Mouse (Mus musculus): ENCODE measurements around the gene Pbld2.

The Pbld2 gene

DNA sequence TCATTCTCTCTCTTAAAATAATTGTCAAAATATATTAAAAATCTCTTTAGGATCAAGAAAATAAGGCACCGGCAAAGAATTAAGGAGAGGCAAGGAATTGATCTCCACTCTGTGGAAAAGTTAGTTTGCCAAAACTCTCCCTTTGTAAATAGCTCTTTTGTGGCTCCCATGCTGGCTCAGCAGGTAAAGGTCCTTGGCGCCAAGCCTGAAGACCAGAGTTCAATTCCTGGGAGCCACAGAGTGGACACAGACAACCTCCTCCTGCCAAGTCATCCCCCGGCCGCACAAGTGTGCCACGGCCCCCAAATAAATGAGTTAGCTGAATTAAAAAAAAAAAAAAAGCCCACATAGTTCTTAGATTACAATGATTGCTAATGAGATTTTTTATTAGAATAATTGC lies 38.6 kb downstream of the Pbld2 start:
- no peak for DNase-seq (ENCODE audit: low spot score in 2 of 2)

DNA sequence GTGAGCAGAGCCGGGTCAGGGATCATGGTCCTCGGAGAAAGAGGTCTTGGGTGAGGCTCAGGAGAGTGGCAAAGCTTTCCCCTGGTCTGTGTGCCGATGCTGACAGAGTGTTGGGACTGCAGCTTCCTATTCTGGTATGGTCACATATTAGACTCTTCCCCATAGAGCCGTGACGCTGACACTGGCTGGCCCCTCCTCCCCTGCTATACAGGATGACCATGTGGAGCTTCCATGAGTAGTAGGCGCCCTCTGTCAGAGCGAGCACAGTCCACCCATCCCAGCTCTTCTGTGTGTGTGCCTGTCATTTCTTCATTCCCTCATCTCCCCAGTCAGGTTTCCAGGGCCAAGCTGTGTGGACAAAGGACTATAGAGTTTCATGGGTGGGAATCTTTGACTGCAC lies 39.2 kb downstream of the Pbld2 start:
- DNase-seq (ENCODE audit: low spot score in 2 of 2), result no peak

DNA sequence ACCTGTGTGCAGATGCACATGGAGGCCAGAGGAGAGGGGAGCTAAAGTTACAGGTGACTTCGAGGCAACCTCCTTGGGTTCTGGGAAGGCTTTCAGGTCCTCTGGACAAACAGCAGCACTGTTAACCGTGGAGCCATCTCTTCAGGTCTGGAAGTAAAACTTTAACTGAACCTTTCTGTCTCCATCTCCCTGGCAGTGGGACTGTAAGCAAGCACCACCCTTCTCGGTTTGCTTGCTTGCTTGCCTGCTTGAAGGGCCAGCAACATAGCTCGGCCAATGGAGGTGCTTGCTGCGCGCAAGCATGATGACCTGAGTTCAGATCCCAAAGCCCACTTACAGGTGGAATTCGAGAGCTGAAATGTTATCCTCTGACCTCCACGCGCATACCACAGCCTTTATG lies 40.4 kb downstream of the Pbld2 start:
- DNase-seq (ENCODE audit: low spot score in 2 of 2), result no peak

DNA sequence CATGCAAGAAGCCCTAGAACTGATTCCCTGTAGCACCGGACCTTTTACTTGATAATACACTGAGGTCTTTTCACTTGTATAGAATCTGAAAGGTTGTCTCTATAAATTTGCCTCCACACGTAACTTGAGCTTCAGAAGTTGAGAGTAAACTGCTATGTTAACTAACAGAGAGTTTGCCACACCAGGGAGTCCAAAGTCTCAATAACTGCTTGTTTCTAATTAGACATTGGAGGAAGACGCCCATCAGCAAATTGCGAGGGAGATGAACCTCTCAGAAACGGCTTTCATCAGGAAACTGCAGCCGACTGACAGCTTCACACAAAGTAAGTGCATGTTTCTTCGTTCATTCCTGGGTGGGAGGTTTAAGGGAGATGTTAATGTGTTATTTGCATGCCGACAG lies 41.4 kb downstream of the Pbld2 start:
- no peak for DNase-seq (ENCODE audit: low spot score in 2 of 2)

DNA sequence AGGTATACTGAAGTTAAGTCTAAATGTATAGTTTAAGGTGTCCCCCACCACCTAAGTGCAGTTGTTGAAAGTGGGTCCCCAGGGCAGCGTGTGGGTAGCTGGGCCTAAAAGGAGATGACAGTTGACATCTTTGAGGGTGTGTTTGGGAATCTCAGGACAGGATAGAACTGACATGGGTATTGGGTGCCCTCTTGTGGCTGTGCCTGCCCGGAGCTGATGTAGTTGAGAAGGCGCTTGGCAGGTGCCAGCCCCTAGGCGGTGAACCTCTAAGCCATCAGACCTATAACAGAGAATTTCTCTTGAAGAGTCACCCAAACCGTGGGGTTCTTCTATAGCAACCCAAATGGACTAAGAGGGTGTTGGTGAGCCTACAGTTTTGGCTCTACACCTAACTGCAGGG lies 41.9 kb downstream of the Pbld2 start:
- DNase-seq (ENCODE audit: low spot score in 2 of 2), result peak; percentile 34 to 64

DNA sequence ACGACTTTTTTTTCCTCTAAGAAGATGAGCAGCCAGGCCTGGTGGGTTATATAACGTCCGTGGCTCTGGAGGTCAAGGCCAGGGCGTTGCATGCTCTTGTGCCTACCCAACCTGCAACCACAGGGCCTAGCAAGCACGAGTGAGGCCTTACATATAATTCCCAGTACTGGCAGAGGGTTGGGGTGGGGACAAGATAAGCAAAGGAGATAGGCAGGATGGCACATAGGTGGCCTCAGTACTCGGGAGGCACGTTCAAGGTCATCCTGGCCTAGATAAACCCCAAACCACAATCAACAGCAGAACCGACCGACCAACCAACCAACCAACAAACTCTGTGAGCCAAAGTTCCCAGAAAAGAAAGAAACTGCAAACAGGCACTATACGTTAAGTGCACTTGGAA lies 62.2 kb downstream of the Pbld2 start:
- DNase-seq (ENCODE audit: low spot score in 2 of 2), result no peak

DNA sequence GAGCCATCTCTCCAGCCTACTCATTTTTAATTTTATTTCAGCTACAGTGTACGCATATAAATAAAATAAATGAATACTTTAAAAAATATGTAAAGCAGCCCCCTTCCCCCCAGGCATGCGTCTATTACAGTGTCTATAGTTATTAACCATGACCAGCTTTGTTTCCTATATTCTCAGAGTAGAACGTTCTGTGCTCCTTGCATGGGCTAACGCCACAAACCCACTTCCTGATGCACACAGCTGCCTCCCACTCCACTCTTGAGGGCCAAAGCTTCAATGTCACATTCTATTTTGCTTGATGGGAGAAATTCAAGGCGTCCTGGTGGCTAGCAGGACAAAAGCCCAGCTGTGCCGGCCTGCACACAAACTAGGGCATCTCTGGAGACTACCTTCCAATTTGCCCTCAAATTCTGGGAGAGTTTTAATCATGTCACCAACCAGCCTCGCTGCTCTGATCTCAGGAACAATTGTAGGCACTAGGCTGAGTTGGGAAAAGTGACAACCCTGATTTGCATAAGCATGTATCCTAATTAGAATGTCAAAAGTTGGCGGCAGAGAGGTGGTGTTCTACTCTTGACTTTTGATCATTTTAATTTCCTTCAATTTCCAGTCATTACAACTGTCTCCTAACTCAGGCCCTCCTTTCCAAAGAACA lies 65.1 kb downstream of the Pbld2 start:
- no peak for DNase-seq (ENCODE audit: low spot score in 2 of 2)

DNA sequence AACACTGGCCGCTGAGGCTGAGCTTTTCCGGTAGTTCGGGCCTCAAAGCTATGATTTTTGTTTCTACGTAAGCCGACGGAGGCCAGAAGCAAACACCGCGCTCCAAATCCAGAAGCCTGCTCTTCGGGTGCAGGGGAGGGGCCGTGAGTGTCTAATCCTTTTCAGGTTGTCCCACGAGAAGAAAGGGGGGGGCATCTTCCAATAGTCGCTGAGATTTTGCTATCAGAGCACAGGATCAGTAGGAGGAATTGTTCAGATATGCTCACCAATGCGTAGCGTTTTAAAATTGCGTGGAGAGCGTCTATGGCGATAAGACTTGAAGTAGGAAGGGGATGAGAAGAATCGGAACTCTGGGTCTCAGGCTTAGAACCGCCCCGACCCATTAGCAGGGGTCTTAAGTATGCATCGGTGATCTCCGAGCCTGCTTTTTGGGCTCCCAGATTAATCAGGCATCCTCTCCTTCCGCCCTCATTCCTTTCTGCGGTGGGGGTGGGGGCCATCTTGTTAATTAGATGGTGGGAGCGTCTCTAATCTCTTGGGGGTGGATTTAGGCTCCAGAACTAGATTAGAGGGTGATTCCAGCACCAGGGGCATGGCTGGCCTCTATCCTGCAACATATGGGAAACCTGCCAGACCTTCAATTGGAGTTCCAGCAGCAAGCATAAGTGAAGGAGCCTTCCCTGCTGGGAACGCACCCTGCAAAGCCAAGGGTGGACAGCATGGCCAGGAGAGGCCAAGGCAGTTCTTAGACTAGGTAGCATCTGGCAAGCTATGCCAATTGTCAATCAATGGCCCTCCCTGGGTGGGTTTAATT lies 65.8 kb downstream of the Pbld2 start:
- no peak for DNase-seq (ENCODE audit: low spot score in 2 of 2)

DNA sequence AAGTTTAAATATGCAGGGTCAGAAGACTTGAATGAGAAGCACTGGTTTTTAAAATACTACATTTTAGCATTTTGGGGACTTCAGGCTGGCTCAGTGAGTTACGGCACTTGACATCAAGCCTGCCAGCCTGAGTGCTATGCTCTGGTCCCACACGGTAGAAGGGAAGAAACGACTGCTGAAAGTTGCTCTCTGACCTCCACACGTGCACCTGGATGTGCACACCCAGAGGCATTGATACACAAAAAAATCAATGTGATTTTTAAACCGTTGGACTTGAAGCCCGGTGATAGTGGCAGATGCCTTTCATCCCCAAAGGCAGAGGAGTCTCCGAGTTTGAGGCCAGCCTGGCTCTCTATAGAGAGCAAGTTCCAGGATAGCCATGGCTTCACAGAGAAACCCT lies 67.8 kb downstream of the Pbld2 start:
- DNase-seq (ENCODE audit: low spot score in 2 of 2), result no peak

DNA sequence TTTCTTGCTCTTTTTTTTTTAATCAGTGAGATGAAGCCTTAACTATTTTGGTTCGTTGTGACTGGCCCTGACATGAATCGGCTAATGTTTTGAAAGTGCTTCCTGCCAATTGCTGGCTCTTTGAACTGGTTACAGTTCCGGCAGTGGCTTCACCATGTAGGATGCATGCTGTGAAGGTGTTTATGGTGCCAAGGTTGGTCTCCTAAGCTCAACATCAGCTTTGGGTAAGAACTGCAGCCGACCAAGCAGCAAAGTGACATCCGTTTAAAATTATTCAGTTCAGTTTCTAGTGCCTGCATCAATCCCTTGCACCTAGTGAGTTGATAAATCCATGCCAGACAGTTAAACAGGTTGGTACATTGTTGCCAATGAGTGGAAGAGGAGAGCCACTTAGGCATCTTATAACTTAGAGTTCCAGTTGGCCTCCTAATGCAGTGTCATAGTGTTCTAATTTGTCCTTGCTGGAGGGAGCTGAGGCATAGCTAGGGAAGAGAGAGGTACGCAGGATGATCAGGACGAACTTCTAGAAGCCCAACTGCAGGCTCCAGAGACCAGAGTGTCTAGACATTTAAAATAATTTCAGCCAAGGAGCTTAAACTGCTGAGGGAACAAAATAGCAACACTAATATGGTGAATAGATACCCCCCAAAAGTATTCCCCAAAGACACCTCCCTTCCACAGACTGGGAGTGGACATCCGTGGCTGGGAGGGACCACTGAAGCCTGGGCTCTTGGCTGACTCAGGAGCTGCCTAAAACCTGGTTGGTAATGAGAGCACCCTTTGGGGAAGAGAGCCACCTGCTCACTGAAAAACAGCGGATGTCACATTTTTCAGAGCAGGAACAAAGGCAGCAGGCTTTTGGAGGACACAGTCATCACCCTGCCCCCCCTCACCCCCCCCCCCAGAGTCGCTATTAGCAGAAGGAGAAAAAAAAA lies 68.8 kb downstream of the Pbld2 start:
- no peak for DNase-seq (ENCODE audit: low spot score in 2 of 2)

DNA sequence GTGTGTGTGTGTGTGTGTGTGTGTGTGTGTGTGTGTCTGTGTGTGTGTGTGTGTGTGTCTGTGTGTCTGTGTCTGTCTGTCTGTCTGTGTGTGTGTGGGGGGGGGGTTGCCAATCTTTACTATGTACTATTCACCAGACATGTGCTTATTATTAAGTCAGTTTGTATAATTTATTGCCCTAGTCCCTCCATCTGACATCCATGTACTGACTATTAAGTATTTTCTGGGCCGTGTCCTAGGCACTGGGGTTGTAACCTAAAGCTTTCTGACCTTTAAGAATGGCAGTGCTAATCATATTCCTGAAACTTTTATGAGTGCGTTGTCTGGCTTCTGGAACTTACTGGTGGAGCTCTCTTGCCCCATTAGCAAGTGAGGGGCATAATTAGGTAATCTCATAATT lies 72.6 kb downstream of the Pbld2 start:
- no peak for DNase-seq (ENCODE audit: low spot score in 2 of 2)

DNA sequence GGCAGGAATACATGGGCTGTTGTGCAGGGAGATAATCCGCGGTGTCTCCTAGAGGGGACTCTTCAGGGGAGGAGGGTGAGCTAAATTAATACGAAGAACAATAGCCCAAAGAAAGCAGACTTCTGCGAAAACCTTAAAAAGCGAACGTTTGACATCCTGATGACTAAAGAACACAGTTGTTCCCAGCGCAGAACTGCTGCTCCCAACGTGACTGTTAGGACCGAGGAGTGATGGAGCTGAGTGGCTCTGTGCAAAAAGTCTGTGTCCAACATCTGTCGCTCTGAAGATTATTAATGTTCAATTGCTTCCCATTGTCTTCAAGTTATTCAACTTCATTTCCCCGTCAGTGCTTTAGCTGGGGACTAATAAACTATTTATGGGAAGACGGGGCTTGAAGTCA lies 74.1 kb downstream of the Pbld2 start:
- DNase-seq (ENCODE audit: low spot score in 2 of 2), result no peak

DNA sequence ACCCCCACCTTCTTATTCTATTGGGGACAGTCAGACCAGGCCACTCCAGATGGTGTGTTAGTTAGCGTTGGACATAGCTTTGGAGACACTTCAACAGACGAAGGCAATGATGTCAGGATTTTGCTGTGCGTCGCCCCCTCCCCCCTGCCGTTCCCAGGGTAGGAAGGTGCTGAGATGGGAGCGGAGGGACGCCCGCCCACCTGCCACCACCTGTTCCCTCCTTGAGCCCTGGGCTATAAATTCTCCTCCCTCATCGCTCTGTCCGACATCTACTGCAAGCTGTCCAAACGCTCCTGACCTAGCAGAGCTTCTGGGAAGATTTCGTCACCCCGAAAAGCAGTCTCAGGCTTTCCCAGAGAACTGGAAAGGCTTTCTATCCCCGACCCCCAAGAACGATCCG lies 75.4 kb downstream of the Pbld2 start, which contains the start of gene Atoh7:
Atoh7 (plus strand) TSS at position 131 of the 400 bp plus-strand sequence.
- DNase-seq (ENCODE audit: low spot score in 2 of 2), result no peak

DNA sequence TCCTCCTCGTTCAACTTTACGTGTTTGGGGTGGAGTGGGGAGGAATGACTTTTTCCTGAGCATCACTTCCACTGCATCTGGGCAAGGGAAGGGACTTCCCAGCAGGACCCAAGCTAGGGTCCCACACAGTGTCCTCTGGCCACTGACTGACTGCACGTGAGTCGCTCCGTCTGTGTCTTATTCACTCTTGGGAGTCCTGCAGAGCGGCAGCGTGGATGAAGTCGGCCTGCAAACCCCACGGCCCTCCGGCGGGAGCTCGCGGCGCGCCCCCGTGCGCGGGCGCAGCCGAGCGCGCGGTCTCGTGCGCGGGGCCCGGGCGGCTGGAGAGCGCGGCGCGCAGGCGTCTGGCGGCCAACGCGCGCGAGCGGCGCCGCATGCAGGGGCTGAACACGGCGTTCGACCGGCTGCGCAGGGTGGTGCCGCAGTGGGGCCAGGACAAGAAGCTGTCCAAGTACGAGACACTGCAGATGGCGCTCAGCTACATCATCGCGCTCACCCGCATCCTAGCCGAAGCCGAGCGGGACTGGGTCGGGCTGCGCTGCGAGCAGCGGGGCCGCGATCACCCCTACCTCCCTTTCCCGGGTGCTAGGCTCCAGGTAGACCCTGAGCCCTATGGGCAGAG lies 75.9 kb downstream of the Pbld2 start:
- DNase-seq (ENCODE audit: low spot score in 2 of 2), result no peak

DNA sequence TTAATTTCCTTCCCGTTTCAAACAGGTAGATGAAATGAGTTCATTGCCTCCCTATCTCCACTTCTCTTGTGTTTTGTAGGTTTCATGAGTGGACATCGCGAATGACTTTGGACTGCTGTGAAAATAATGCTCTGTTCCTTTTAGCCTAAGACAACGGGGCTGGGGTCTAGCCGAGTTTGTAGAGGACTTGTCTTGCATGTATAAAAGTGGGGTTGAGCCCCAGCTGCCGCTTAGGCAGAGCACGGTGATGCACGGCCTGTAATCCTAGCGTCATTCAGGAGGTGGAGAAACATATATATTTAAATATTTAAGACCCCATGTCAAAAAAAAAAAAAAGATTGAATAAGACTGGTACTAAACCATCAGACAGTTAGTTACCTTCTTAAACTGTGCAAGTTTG lies 76.5 kb downstream of the Pbld2 start:
- no peak for DNase-seq (ENCODE audit: low spot score in 2 of 2)
